In genomic region chr5:140732195-140732594, GRCm38 (mm10) we compare ENCODE assay signal across 11 mouse cellular contexts. TPM values are rescaled to one million over a fixed set of nuclear protein-coding genes. Genes with fewer than 3 reads are reported as not detected.
DNase-seq lines count a peak whose midpoint lies in the region; ATAC-seq and TF ChIP-seq lines count a peak whose summit lies in the region.
"Had no signal": no experiment of that assay in that cellular context is flagged by ENCODE, and none has a peak within 500 bp of the region (broad histone marks: within the 10 kb centered on the region; RNA-seq: fewer than 3 reads in every experiment).

No protein-coding gene starts in this region.

- H3K9me3 ChIP-seq in lung, postnatal 0 days (ENCODE audit: low read length): no peaks in the 10 kb centered on the region
- 0 out of 2 replicates have a peak, but pooled peaks cover 4% of the 10 kb centered on the region for H3K9me3 ChIP-seq in embryonic facial prominence, embryonic 10.5 days
- H3K9me3 ChIP-seq: embryonic facial prominence, embryonic 13.5 days had no signal

- ATAC-seq in CD4-positive, CD25-positive, alpha-beta regulatory T cell, adult 4 months: no peak
- no peak for ATAC-seq in lung, postnatal 0 days
- no peak for ATAC-seq in cerebellum, adult (ENCODE audit: insufficient number of reproducible peaks, low FRiP score, low TSS enrichment)
- ATAC-seq: inflammation-experienced regulatory T-cells, adult 6 months had no signal

- H3K9ac ChIP-seq in lung, postnatal 0 days (replicated peaks; ENCODE audit: low read depth): no peak overlapping the region
- H3K9ac ChIP-seq: embryonic facial prominence, embryonic 13.5 days had no signal

- H3K27ac ChIP-seq in lung, postnatal 0 days (ENCODE audit: low read length): no peak overlapping the region
- no peak overlapping the region for H3K27ac ChIP-seq in embryonic facial prominence, embryonic 10.5 days (replicated peaks)
- H3K27ac ChIP-seq: embryonic facial prominence, embryonic 13.5 days; midbrain, embryonic 10.5 days had no signal

- peak; percentile 63 for DNase-seq in CD4-positive, CD25-positive, alpha-beta regulatory T cell, adult 2 months (ENCODE audit: low read depth, low spot score)
- DNase-seq in lung, postnatal 0 days (ENCODE audit: low spot score): no peak
- no peak for DNase-seq in lung, adult 18-20 months
- peak; percentile 35 for DNase-seq in embryonic facial prominence, embryonic 10.5 days (ENCODE audit: low spot score)
- peak; percentile 54 for DNase-seq in testis, postnatal 14 days (ENCODE audit: low spot score)
- no peak for DNase-seq in kidney, postnatal 14 days

- 0 out of 2 replicates have a peak, but pooled peaks cover 8% of the 10 kb centered on the region for H3K27me3 ChIP-seq in lung, postnatal 0 days (replicated peaks; ENCODE audit: insufficient read depth, low read length)
- H3K27me3 ChIP-seq in embryonic facial prominence, embryonic 10.5 days (replicated peaks; ENCODE audit: low read depth, poor library complexity, severe bottlenecking): peaks cover 38% of the 10 kb centered on the region

- peaks cover 5% of the 10 kb centered on the region; the same call in 1 of the 2 replicates for H3K4me1 ChIP-seq in lung, postnatal 0 days (ENCODE audit: insufficient read depth, low read depth, low read length)
- H3K4me1 ChIP-seq in embryonic facial prominence, embryonic 10.5 days: peaks cover 14% of the 10 kb centered on the region

- TF ChIP-seq CTCF in lung, postnatal 0 days (IDR thresholded peaks at IDR 0.05): peak; percentile 51

- 63% methylated on average over 4 of the region's 4 CpGs for WGBS in lung, postnatal 0 days
- WGBS in embryonic facial prominence, embryonic 10.5 days: 62% methylated on average over 4 of the region's 4 CpGs

- no peak for TF ChIP-seq EP300 in lung, postnatal 0 days (IDR thresholded peaks at IDR 0.05)

- H3K36me3 ChIP-seq in lung, postnatal 0 days (ENCODE audit: insufficient read depth, low read length): no peaks in the 10 kb centered on the region
- H3K36me3 ChIP-seq in embryonic facial prominence, embryonic 10.5 days (replicated peaks): no peaks in the 10 kb centered on the region
- H3K36me3 ChIP-seq: embryonic facial prominence, embryonic 13.5 days; midbrain, embryonic 10.5 days had no signal

- no peak overlapping the region for H3K4me2 ChIP-seq in lung, postnatal 0 days (replicated peaks; ENCODE audit: low read depth, low read length)
- H3K4me2 ChIP-seq: embryonic facial prominence, embryonic 13.5 days had no signal

- H3K4me3 ChIP-seq in lung, postnatal 0 days (ENCODE audit: low read depth, low read length): no peak overlapping the region
- no peak overlapping the region for H3K4me3 ChIP-seq in embryonic facial prominence, embryonic 10.5 days
- H3K4me3 ChIP-seq: embryonic facial prominence, embryonic 13.5 days; midbrain, embryonic 10.5 days had no signal

RNA-seq across cellular contexts. Expression of gene Amz1, which starts 8.3 kb away (rescaled TPM):
- under 1 TPM; 0.33 to 0.50 TPM for polyA plus RNA-seq in CD4-positive, CD25-positive, alpha-beta regulatory T cell, adult 4 months (2017; shearing (Covaris generic))
- polyA plus RNA-seq in lung, postnatal 0 days (2015; fragmentation: Nextera tagmentation; extraction: Ambion mirVana): 2.7 and 3.3 TPM in 2 replicates
- polyA plus RNA-seq in embryonic facial prominence, embryonic 10.5 days (2016; fragmentation: Nextera tagmentation; extraction: Ambion mirVana): 0.79 and 0.82 TPM in 2 replicates

RNA-seq across cellular contexts. Expression of gene Brat1, which starts 27.4 kb away (rescaled TPM):
- 10 to 100 TPM; 15.4 to 33.1 TPM for polyA plus RNA-seq in CD4-positive, CD25-positive, alpha-beta regulatory T cell, adult 4 months (2017; shearing (Covaris generic))
- 15.2 and 16.1 TPM in 2 replicates for polyA plus RNA-seq in lung, postnatal 0 days (2015; fragmentation: Nextera tagmentation; extraction: Ambion mirVana)
- polyA plus RNA-seq in embryonic facial prominence, embryonic 10.5 days (2016; fragmentation: Nextera tagmentation; extraction: Ambion mirVana): 22.8 and 24.9 TPM in 2 replicates

RNA-seq across cellular contexts. Expression of gene Iqce, which starts 30.0 kb away (rescaled TPM):
- polyA plus RNA-seq in CD4-positive, CD25-positive, alpha-beta regulatory T cell, adult 4 months (2017; shearing (Covaris generic)): 10 to 100 TPM; 22.2 to 34.3 TPM
- polyA plus RNA-seq in lung, postnatal 0 days (2015; fragmentation: Nextera tagmentation; extraction: Ambion mirVana): 10.3 and 11.0 TPM in 2 replicates
- polyA plus RNA-seq in embryonic facial prominence, embryonic 10.5 days (2016; fragmentation: Nextera tagmentation; extraction: Ambion mirVana): 27.4 and 28.2 TPM in 2 replicates

Comparison
In these comparisons a context has a peak if more than half of its experiments do, and no peak if none do; other contexts are left out.
1. DNase-seq: peak in CD4-positive, CD25-positive, alpha-beta regulatory T cell, adult 2 months (single experiment), embryonic facial prominence, embryonic 10.5 days (single experiment) and testis, postnatal 14 days (single experiment); none in lung, postnatal 0 days (single experiment), lung, adult 18-20 months (0 of 2) and kidney, postnatal 14 days (single experiment).